ENCODE assay signal across 8 mouse cellular contexts in genomic region chr5:149014600-149015268, GRCm38 (mm10). TPM values are rescaled to one million over a fixed set of nuclear protein-coding genes. Genes with fewer than 3 reads are reported as not detected.
DNase-seq lines count a peak whose midpoint lies in the region; ATAC-seq lines count a peak whose summit lies in the region.

No protein-coding gene starts in this region.

- no peak overlapping the region; the same call in 1 of the 2 replicates for H3K27ac ChIP-seq in kidney, embryonic 14.5 days (ENCODE audit: low read depth, low read length)
- H3K27ac ChIP-seq in embryonic facial prominence, embryonic 11.5 days (replicated peaks; ENCODE audit: low read depth, low read length) = no peak overlapping the region
- peak overlapping the region; percentile 76 for H3K27ac ChIP-seq in limb, embryonic 12.5 days

- H3K9me3 ChIP-seq in kidney, embryonic 14.5 days (ENCODE audit: control insufficient read depth, low read length) = no peaks in the 10 kb centered on the region
- H3K9me3 ChIP-seq in embryonic facial prominence, embryonic 11.5 days (replicated peaks; ENCODE audit: control insufficient read depth, low read length) = no peaks in the 10 kb centered on the region
- 0 out of 2 replicates have a peak, but pooled peaks cover 4% of the 10 kb centered on the region for H3K9me3 ChIP-seq in limb, embryonic 12.5 days

- ATAC-seq in kidney, embryonic 14.5 days (ENCODE audit: low FRiP score, low TSS enrichment) = peak; percentile 20; the same call in 1 of the 2 replicates
- ATAC-seq in embryonic facial prominence, embryonic 11.5 days (replicated peaks; ENCODE audit: insufficient number of reproducible peaks, low FRiP score, low TSS enrichment, low read depth) = 0 out of 2 replicates have a peak, but pooled peaks have one; percentile 10
- peak; percentile 26; the same call in 1 of the 2 replicates for ATAC-seq in limb, embryonic 12.5 days (ENCODE audit: insufficient number of reproducible peaks, insufficient read depth, low FRiP score, low TSS enrichment, low read depth)

- no peaks in the 10 kb centered on the region for H3K36me3 ChIP-seq in kidney, embryonic 14.5 days (ENCODE audit: control insufficient read depth, insufficient read depth, low read length)
- H3K36me3 ChIP-seq in embryonic facial prominence, embryonic 11.5 days (replicated peaks; ENCODE audit: control insufficient read depth, insufficient read depth, low read depth, low read length) = no peaks in the 10 kb centered on the region
- H3K36me3 ChIP-seq in limb, embryonic 12.5 days = no peaks in the 10 kb centered on the region

- no peak for DNase-seq in kidney, adult 11 months
- peak; percentile 52 to 53 for DNase-seq in B cell, adult 2 months
- DNase-seq in embryonic facial prominence, embryonic 11.5 days (ENCODE audit: low spot score) = peak; percentile 47
- peak; percentile 44 for DNase-seq in retina, postnatal 1 day
- DNase-seq in kidney, adult 18-20 months = no peak
- DNase-seq in lung, adult 18-20 months = no peak

- WGBS in kidney, embryonic 14.5 days = 12% methylated on average over 17 of the region's 17 CpGs
- 9% methylated on average over 17 of the region's 17 CpGs for WGBS in embryonic facial prominence, embryonic 11.5 days
- WGBS in limb, embryonic 12.5 days = 5% methylated on average over 17 of the region's 17 CpGs

- H3K4me2 ChIP-seq in kidney, embryonic 14.5 days (replicated peaks; ENCODE audit: low read depth, low read length) = peak overlapping the region; percentile 91
- peak overlapping the region; percentile 83 for H3K4me2 ChIP-seq in embryonic facial prominence, embryonic 11.5 days (ENCODE audit: low read depth, low read length)
- H3K4me2 ChIP-seq in limb, embryonic 12.5 days = peak overlapping the region; percentile 79

- H3K4me3 ChIP-seq in kidney, embryonic 14.5 days (ENCODE audit: low read length) = peak overlapping the region; percentile 53
- H3K4me3 ChIP-seq in embryonic facial prominence, embryonic 11.5 days (ENCODE audit: low read depth, low read length) = peak overlapping the region; percentile 47
- H3K4me3 ChIP-seq in limb, embryonic 12.5 days (replicated peaks) = peak overlapping the region; percentile 60

- H3K27me3 ChIP-seq in kidney, embryonic 14.5 days (ENCODE audit: control insufficient read depth, insufficient read depth, low read length) = no peaks in the 10 kb centered on the region
- no peaks in the 10 kb centered on the region for H3K27me3 ChIP-seq in embryonic facial prominence, embryonic 11.5 days (ENCODE audit: control insufficient read depth, insufficient read depth, low read length)
- H3K27me3 ChIP-seq in limb, embryonic 12.5 days = no peaks in the 10 kb centered on the region

- peak overlapping the region; percentile 78 for H3K9ac ChIP-seq in kidney, embryonic 14.5 days (ENCODE audit: low read depth, low read length)
- H3K9ac ChIP-seq in embryonic facial prominence, embryonic 11.5 days (replicated peaks; ENCODE audit: low read length) = peak overlapping the region; percentile 75
- H3K9ac ChIP-seq in limb, embryonic 12.5 days (replicated peaks) = peak overlapping the region; percentile 75; the same call in 1 of the 2 replicates

- peaks cover 9% of the 10 kb centered on the region for H3K4me1 ChIP-seq in kidney, embryonic 14.5 days (ENCODE audit: control insufficient read depth, insufficient read depth, low read length)
- no peaks in the 10 kb centered on the region for H3K4me1 ChIP-seq in embryonic facial prominence, embryonic 11.5 days (ENCODE audit: control insufficient read depth, insufficient read depth, low read length)
- peaks cover 20% of the 10 kb centered on the region for H3K4me1 ChIP-seq in limb, embryonic 12.5 days (replicated peaks)

RNA-seq across cellular contexts. Expression of gene Gm42791, which starts 19.8 kb away (rescaled TPM):
- polyA plus RNA-seq in kidney, embryonic 14.5 days (2014; fragmentation: Nextera tagmentation; extraction: Ambion mirVana) = 0.47 TPM in 1 of 2 replicates, not detected in the other
- not detected in 2 replicates for polyA plus RNA-seq in embryonic facial prominence, embryonic 11.5 days (2014; fragmentation: Nextera tagmentation; extraction: Ambion mirVana)
- polyA plus RNA-seq in limb, embryonic 12.5 days (2016; fragmentation: Nextera tagmentation; extraction: Ambion mirVana) = 0.99 and 2.6 TPM in 2 replicates

Comparison
In these comparisons a context has a peak if more than half of its experiments do, and no peak if none do; other contexts are left out.
1. DNase-seq: peak in B cell, adult 2 months (2 of 2), embryonic facial prominence, embryonic 11.5 days (single experiment) and retina, postnatal 1 day (single experiment); none in kidney, adult 11 months (single experiment), kidney, adult 18-20 months (single experiment) and lung, adult 18-20 months (0 of 2).
2. Peak in every context shown above with its lines, with median percentiles within 50 percentile points of each other: ATAC-seq, H3K4me2 ChIP-seq, H3K4me3 ChIP-seq and H3K9ac ChIP-seq.